Mouse (Mus musculus): ENCODE results near the gene Crtam. TPM values are rescaled to one million over a fixed set of nuclear protein-coding genes. Genes with fewer than 3 reads are reported as not detected.

Crtam gene
- 0.11 TPM in 1 of 2 replicates, not detected in the other for polyA plus RNA-seq (2012; rRNA removed; ENCODE audit: low replicate concordance)

DNA sequence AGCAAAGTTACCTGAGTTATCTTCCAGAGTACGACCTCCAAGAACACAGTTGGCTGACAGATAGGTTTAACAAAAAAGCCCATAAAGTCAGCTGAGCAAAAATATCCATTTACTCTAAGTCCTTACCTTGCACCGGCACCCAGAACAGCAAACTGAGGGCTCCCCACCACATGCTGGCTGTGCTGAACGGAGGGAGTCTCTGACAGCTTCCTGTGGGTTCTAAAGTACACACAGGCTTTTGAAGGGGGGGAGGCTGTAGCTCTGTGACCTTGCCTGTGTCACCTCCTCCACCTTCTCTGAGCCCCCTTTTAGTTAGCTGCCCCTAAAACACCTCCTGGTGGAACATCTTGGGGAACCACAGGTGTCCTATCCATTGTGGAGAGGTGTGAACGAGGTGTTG, at the start of gene Crtam:
Gene Crtam (minus strand): TSS at position 214 of the 400 bp plus-strand sequence.

DNA sequence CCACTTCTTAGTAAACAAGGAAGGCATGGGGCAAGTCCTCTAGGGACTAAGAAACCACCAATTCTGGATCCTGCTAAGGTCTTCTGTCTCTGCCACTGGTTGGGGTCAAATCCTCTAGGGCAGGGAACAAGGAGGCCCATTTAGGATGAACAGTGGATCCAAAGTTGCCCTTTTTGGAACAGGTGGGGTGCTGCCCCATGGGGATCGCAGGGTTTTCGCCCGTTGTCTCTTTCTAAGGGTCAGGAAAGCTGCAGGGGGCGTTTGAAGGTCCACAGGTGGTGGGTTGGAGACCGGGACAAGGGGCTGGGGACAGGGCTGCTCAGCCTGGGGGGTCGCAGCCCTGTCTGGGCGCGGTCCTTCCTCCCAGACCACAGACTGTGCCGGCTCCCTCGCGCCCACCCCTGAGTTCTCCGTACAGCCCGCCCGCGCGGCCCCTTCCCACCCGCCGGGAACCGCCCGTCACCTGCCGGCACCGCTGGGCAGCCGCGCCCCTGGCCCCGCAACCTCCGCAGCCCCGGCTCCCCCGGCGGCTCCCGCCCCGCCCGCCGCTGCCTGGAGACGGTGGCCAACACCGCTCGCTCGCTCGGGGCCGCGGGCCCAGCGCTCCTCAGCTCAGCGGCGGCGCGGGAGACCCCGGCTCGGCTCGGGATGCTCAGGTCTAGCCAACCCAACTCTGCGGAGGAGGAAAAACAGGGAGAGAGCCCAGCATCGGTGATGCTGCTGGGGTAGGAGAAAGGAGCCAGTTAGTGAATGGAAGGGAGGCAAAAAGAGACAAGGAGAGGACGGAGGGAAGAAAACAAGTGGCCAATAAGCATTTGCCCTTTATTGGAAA, 40.6 kb downstream of the Crtam start, which contains the start of gene Jhy:
Gene Jhy (minus strand): TSS at position 533 of the 832 bp plus-strand sequence.

Other genes starting within 250 kb of the Crtam start
- 798 and 1,020 TPM in 2 replicates for gene Hspa8, start 203.6 kb downstream of the Crtam start, polyA plus RNA-seq (2012; rRNA removed; ENCODE audit: low replicate concordance)
- gene Bsx, start 130.5 kb downstream of the Crtam start, polyA plus RNA-seq (2012; rRNA removed; ENCODE audit: low replicate concordance): 0.04 and 0.05 TPM in 2 replicates
- gene Jhy, start 40.5 kb downstream of the Crtam start, polyA plus RNA-seq (2012; rRNA removed; ENCODE audit: low replicate concordance): 0.07 TPM in 1 of 2 replicates, not detected in the other
- 0.90 and 1.2 TPM in 2 replicates for gene Ubash3b, start 157.1 kb upstream of the Crtam start, polyA plus RNA-seq (2012; rRNA removed; ENCODE audit: low replicate concordance)